Mouse (Mus musculus): ENCODE data around the gene Xrcc4. TPM values are rescaled to one million over a fixed set of nuclear protein-coding genes. Genes with fewer than 3 reads are reported as not detected.
A peak's percentile ranks its signal among the peaks of the same experiment; 100 is the strongest.
"Not testable (repeated sequence)": the region's sequence is repeated elsewhere in the genome, so short reads cannot be mapped to it uniquely, and the experiment has no call there.

The Xrcc4 gene
- polyA plus RNA-seq, 1 experiment from 2014 or later, result 12.2 TPM

- Histone ChIP-seq H3K4me3 (replicated peaks; ENCODE audit: low read length) (no peak overlapping the region), H3K36me3 (ENCODE audit: control insufficient read depth, insufficient read depth, low read length) (no peaks in the 10 kb centered on the region), H3K4me2 (ENCODE audit: low read depth, low read length) (no peak overlapping the region), H3K4me1 (ENCODE audit: control insufficient read depth, insufficient read depth, low read length) (no peaks in the 10 kb centered on the region), H3K27ac (ENCODE audit: low read length) (no peak overlapping the region), H3K9ac (ENCODE audit: low read length) (no peak overlapping the region), H3K27me3 (ENCODE audit: control insufficient read depth, insufficient read depth, low read length) (no peaks in the 10 kb centered on the region), H3K9me3 (replicated peaks; ENCODE audit: control insufficient read depth, low read length) (no peaks in the 10 kb centered on the region)
- WGBS, result 86% methylated on average over 1 of the region's 1 CpGs
- ATAC-seq (ENCODE audit: insufficient read depth, low FRiP score), result no peak
These were observed 312.3 kb downstream of the Xrcc4 start for GRCm38 (mm10) chr13:89777146-89777545.

GRCm38 (mm10) chr13:89766551-89766950 is 322.9 kb downstream of the Xrcc4 start:
- H3K4me2 ChIP-seq (ENCODE audit: low read depth, low read length), result no peak overlapping the region
- no peak overlapping the region for H3K4me3 ChIP-seq (replicated peaks; ENCODE audit: low read length)
- H3K9me3 ChIP-seq (replicated peaks; ENCODE audit: control insufficient read depth, low read length), result no peaks in the 10 kb centered on the region
- 56% methylated on average over 1 of the region's 1 CpGs for WGBS
- no peaks in the 10 kb centered on the region for H3K27me3 ChIP-seq (ENCODE audit: control insufficient read depth, insufficient read depth, low read length)
- no peak overlapping the region for H3K9ac ChIP-seq (ENCODE audit: low read length)
- H3K27ac ChIP-seq (ENCODE audit: low read length), result no peak overlapping the region
- ATAC-seq (ENCODE audit: insufficient read depth, low FRiP score), result no peak
- no peaks in the 10 kb centered on the region for H3K36me3 ChIP-seq (ENCODE audit: control insufficient read depth, insufficient read depth, low read length)
- H3K4me1 ChIP-seq (ENCODE audit: control insufficient read depth, insufficient read depth, low read length), result no peaks in the 10 kb centered on the region

GRCm38 (mm10) chr13:89765966-89766365 is 323.4 kb downstream of the Xrcc4 start:
- H3K4me3 ChIP-seq (replicated peaks; ENCODE audit: low read length), result no peak overlapping the region
- 77% methylated on average over 3 of the region's 3 CpGs for WGBS
- H3K4me2 ChIP-seq (ENCODE audit: low read depth, low read length), result no peak overlapping the region
- H3K27ac ChIP-seq (ENCODE audit: low read length), result no peak overlapping the region
- no peaks in the 10 kb centered on the region for H3K36me3 ChIP-seq (ENCODE audit: control insufficient read depth, insufficient read depth, low read length)
- no peaks in the 10 kb centered on the region for H3K27me3 ChIP-seq (ENCODE audit: control insufficient read depth, insufficient read depth, low read length)
- H3K9ac ChIP-seq (ENCODE audit: low read length), result no peak overlapping the region
- no peak for ATAC-seq (ENCODE audit: insufficient read depth, low FRiP score)
- no peaks in the 10 kb centered on the region for H3K4me1 ChIP-seq (ENCODE audit: control insufficient read depth, insufficient read depth, low read length)
- no peaks in the 10 kb centered on the region for H3K9me3 ChIP-seq (replicated peaks; ENCODE audit: control insufficient read depth, low read length)

- Histone ChIP-seq H3K4me2 (ENCODE audit: low read depth, low read length) (no peak overlapping the region), H3K9me3 (replicated peaks; ENCODE audit: control insufficient read depth, low read length) (no peaks in the 10 kb centered on the region), H3K36me3 (ENCODE audit: control insufficient read depth, insufficient read depth, low read length) (no peaks in the 10 kb centered on the region), H3K9ac (ENCODE audit: low read length) (no peak overlapping the region), H3K27me3 (ENCODE audit: control insufficient read depth, insufficient read depth, low read length) (no peaks in the 10 kb centered on the region), H3K4me1 (ENCODE audit: control insufficient read depth, insufficient read depth, low read length) (no peaks in the 10 kb centered on the region), H3K4me3 (replicated peaks; ENCODE audit: low read length) (no peak overlapping the region), H3K27ac (ENCODE audit: low read length) (no peak overlapping the region)
- 75% methylated on average over 2 of the region's 3 CpGs for WGBS
- ATAC-seq (ENCODE audit: insufficient read depth, low FRiP score), result no peak
These were observed 327.1 kb downstream of the Xrcc4 start for GRCm38 (mm10) chr13:89762339-89762738.

- H3K36me3 ChIP-seq (ENCODE audit: control insufficient read depth, insufficient read depth, low read length), result no peaks in the 10 kb centered on the region
- no peaks in the 10 kb centered on the region for H3K4me1 ChIP-seq (ENCODE audit: control insufficient read depth, insufficient read depth, low read length)
- no peak overlapping the region for H3K27ac ChIP-seq (ENCODE audit: low read length)
- no peak for ATAC-seq (ENCODE audit: insufficient read depth, low FRiP score)
- no peaks in the 10 kb centered on the region for H3K9me3 ChIP-seq (replicated peaks; ENCODE audit: control insufficient read depth, low read length)
- no peaks in the 10 kb centered on the region for H3K27me3 ChIP-seq (ENCODE audit: control insufficient read depth, insufficient read depth, low read length)
- H3K9ac ChIP-seq (ENCODE audit: low read length), result no peak overlapping the region
- no peak overlapping the region for H3K4me2 ChIP-seq (ENCODE audit: low read depth, low read length)
- no peak overlapping the region for H3K4me3 ChIP-seq (replicated peaks; ENCODE audit: low read length)
These were observed 333.1 kb downstream of the Xrcc4 start for GRCm38 (mm10) chr13:89756347-89756746.

GRCm38 (mm10) chr13:89750562-89750961 is 338.8 kb downstream of the Xrcc4 start:
- not testable (repeated sequence) for H3K4me3 ChIP-seq (replicated peaks; ENCODE audit: low read length); H3K27ac ChIP-seq (ENCODE audit: low read length); H3K9ac ChIP-seq (ENCODE audit: low read length); ATAC-seq (ENCODE audit: insufficient read depth, low FRiP score); H3K9me3 ChIP-seq (replicated peaks; ENCODE audit: control insufficient read depth, low read length); H3K27me3 ChIP-seq (ENCODE audit: control insufficient read depth, insufficient read depth, low read length); H3K36me3 ChIP-seq (ENCODE audit: control insufficient read depth, insufficient read depth, low read length); H3K4me2 ChIP-seq (ENCODE audit: low read depth, low read length); H3K4me1 ChIP-seq (ENCODE audit: control insufficient read depth, insufficient read depth, low read length)
- 19% methylated on average over 3 of the region's 3 CpGs for WGBS

- peak overlapping the region; percentile 74 for H3K4me3 ChIP-seq (replicated peaks; ENCODE audit: low read length)
- WGBS, result 32% methylated on average over 8 of the region's 8 CpGs
- no peak for ATAC-seq (ENCODE audit: insufficient read depth, low FRiP score)
- H3K9me3 ChIP-seq (replicated peaks; ENCODE audit: control insufficient read depth, low read length), result no peaks in the 10 kb centered on the region
- H3K9ac ChIP-seq (ENCODE audit: low read length), result peak overlapping the region; percentile 70
- H3K36me3 ChIP-seq (ENCODE audit: control insufficient read depth, insufficient read depth, low read length), result no peaks in the 10 kb centered on the region
- peak overlapping the region; percentile 81 for H3K4me2 ChIP-seq (ENCODE audit: low read depth, low read length)
- H3K27ac ChIP-seq (ENCODE audit: low read length), result no peak overlapping the region
- H3K27me3 ChIP-seq (ENCODE audit: control insufficient read depth, insufficient read depth, low read length), result no peaks in the 10 kb centered on the region
- H3K4me1 ChIP-seq (ENCODE audit: control insufficient read depth, insufficient read depth, low read length), result peaks cover 3% of the 10 kb centered on the region; the same call in 1 of the 2 replicates
These were observed 346.2 kb downstream of the Xrcc4 start for GRCm38 (mm10) chr13:89743201-89743600.

GRCm38 (mm10) chr13:89742686-89743200 is 346.7 kb downstream of the Xrcc4 start:
- H3K36me3 ChIP-seq (ENCODE audit: control insufficient read depth, insufficient read depth, low read length), result no peaks in the 10 kb centered on the region
- H3K4me1 ChIP-seq (ENCODE audit: control insufficient read depth, insufficient read depth, low read length), result peaks cover 6% of the 10 kb centered on the region
- peak overlapping the region; percentile 93 for H3K27ac ChIP-seq (ENCODE audit: low read length)
- 6% methylated on average over 15 of the region's 15 CpGs for WGBS
- H3K4me3 ChIP-seq (replicated peaks; ENCODE audit: low read length), result peak overlapping the region; percentile 74
- peak overlapping the region; percentile 70 for H3K9ac ChIP-seq (ENCODE audit: low read length)
- peak overlapping the region; percentile 81 for H3K4me2 ChIP-seq (ENCODE audit: low read depth, low read length)
- H3K9me3 ChIP-seq (replicated peaks; ENCODE audit: control insufficient read depth, low read length), result no peaks in the 10 kb centered on the region
- H3K27me3 ChIP-seq (ENCODE audit: control insufficient read depth, insufficient read depth, low read length), result no peaks in the 10 kb centered on the region
- no peak for ATAC-seq (ENCODE audit: insufficient read depth, low FRiP score)

GRCm38 (mm10) chr13:89741766-89742685 is 347.4 kb downstream of the Xrcc4 start, which contains the start of gene Vcan:
Vcan (minus strand) TSS chr13:89742509.
- ATAC-seq (ENCODE audit: insufficient read depth, low FRiP score), result peak; percentile 53; the same call in 1 of the 2 replicates
- under 1% methylated on average over 40 of the region's 40 CpGs for WGBS
- no peaks in the 10 kb centered on the region for H3K36me3 ChIP-seq (ENCODE audit: control insufficient read depth, insufficient read depth, low read length)
- H3K9ac ChIP-seq (ENCODE audit: low read length), result peak within 1 kb of the TSS; percentile 70
- H3K4me2 ChIP-seq (ENCODE audit: low read depth, low read length), result peak within 1 kb of the TSS; percentile 81
- peak within 1 kb of the TSS; percentile 93 for H3K27ac ChIP-seq (ENCODE audit: low read length)
- H3K4me3 ChIP-seq (replicated peaks; ENCODE audit: low read length), result peak within 1 kb of the TSS; percentile 74
- no peaks in the 10 kb centered on the region for H3K9me3 ChIP-seq (replicated peaks; ENCODE audit: control insufficient read depth, low read length)
- H3K27me3 ChIP-seq (ENCODE audit: control insufficient read depth, insufficient read depth, low read length), result no peaks in the 10 kb centered on the region
- peaks cover 6% of the 10 kb centered on the region for H3K4me1 ChIP-seq (ENCODE audit: control insufficient read depth, insufficient read depth, low read length)
